ENCODE assay signal across 22 mouse cellular contexts in the genomic region with DNA sequence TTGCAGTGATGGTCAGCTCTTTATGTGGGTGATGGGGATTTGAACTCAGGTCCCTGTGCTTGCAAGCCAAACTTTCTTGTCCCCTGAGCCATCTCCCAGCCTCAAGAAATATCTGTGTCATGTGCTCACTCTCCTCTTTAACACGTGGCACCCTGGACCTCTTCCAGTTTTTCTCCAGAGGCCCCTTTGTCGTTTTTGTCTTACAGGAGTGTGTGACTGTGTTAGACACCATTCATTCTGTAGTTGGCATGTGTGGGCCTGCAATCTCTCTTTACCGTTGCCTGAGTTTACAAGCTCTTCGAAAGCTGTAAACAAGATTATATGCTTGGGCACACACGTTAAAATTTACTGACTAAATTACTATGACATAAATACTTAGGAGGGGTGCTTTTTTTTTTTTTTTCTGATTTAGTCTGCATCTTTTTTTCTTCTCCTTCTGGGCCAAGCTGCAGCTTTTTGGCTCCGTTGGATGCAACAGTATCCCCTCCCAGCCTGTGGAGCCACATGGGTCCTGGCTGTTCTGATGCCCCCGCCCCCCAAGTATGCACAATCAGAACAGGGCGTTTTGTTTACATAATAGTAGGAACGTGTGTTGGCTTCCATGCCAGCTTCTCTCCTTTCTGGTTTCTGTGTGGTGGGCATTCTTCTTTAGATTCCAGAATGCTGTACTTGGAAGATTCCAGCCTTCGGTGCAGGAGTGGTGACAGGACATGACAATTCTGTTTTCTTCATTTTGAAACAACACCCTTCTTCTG.
DNase-seq lines count a peak whose midpoint lies in the region; ATAC-seq and TF ChIP-seq lines count a peak whose summit lies in the region.
"Had no signal": no experiment of that assay in that cellular context is flagged by ENCODE, and none has a peak within 500 bp of the region (broad histone marks: within the 10 kb centered on the region; RNA-seq: fewer than 3 reads in every experiment).

No protein-coding gene starts in this region.

- no peak for TF ChIP-seq CTCF in midbrain, postnatal 0 days (IDR thresholded peaks at IDR 0.05)
- TF ChIP-seq CTCF in brain, embryonic 14.5 days (IDR thresholded peaks at IDR 0.05; ENCODE audit: borderline replicate concordance, extremely low read depth, insufficient read depth, insufficient read length): no peak

- no peaks in the 10 kb centered on the region for H3K4me1 ChIP-seq in midbrain, postnatal 0 days (ENCODE audit: insufficient read depth, low read length)
- no peaks in the 10 kb centered on the region for H3K4me1 ChIP-seq in midbrain, embryonic 15.5 days
- H3K4me1 ChIP-seq: hindbrain, embryonic 12.5 days had no signal

- no peak for TF ChIP-seq POLR2A in brain, embryonic 14.5 days (IDR thresholded peaks at IDR 0.05; ENCODE audit: borderline replicate concordance, extremely low read depth, insufficient read depth, insufficient read length, poor library complexity, severe bottlenecking)

- H3K9ac ChIP-seq in midbrain, postnatal 0 days (replicated peaks; ENCODE audit: low read length, poor library complexity, severe bottlenecking): no peak overlapping the region
- no peak overlapping the region for H3K9ac ChIP-seq in midbrain, embryonic 15.5 days
- H3K9ac ChIP-seq: hindbrain, embryonic 12.5 days; intestine, embryonic 15.5 days; lung, embryonic 15.5 days had no signal

- peak; percentile 40 to 43 for DNase-seq in cerebellum, postnatal 14 days
- DNase-seq in cerebellum, adult 9-11 months: no peak
- peak; percentile 38 for DNase-seq in left cerebral cortex, postnatal 4 days
- DNase-seq in left cerebral cortex, postnatal 14 days (ENCODE audit: low spot score in 2 of 2): no peak
- peak; percentile 63 for DNase-seq in midbrain, postnatal 0 days (ENCODE audit: low spot score)
- DNase-seq in brain, embryonic 14.5 days (ENCODE audit: low read depth): peak; percentile 81
- DNase-seq: adrenal gland, postnatal 10 days; cerebellum, postnatal 36 days; gastrocnemius, adult 2 months; heart, postnatal 10 days; kidney, adult 9 months; kidney, postnatal 25 days; thymus, postnatal 14 days had no signal

- no peaks in the 10 kb centered on the region for H3K27me3 ChIP-seq in midbrain, postnatal 0 days (ENCODE audit: insufficient read depth, low read length)
- no peaks in the 10 kb centered on the region for H3K27me3 ChIP-seq in midbrain, embryonic 15.5 days (replicated peaks)
- H3K27me3 ChIP-seq: hindbrain, embryonic 12.5 days; intestine, embryonic 15.5 days; lung, embryonic 15.5 days had no signal

- no peak overlapping the region for H3K4me2 ChIP-seq in midbrain, postnatal 0 days (ENCODE audit: low read depth, low read length, poor library complexity, severe bottlenecking)
- no peak overlapping the region for H3K4me2 ChIP-seq in midbrain, embryonic 15.5 days
- H3K4me2 ChIP-seq: heart, embryonic 11.5 days; hindbrain, embryonic 12.5 days; intestine, embryonic 15.5 days; liver, embryonic 11.5 days; lung, embryonic 15.5 days had no signal

- H3K9me3 ChIP-seq in midbrain, postnatal 0 days (ENCODE audit: low read length): 0 out of 2 replicates have a peak, but pooled peaks cover 3% of the 10 kb centered on the region
- H3K9me3 ChIP-seq in midbrain, embryonic 15.5 days: 0 out of 2 replicates have a peak, but pooled peaks cover 3% of the 10 kb centered on the region
- H3K9me3 ChIP-seq: intestine, embryonic 15.5 days; lung, embryonic 15.5 days had no signal

- H3K27ac ChIP-seq in midbrain, postnatal 0 days (ENCODE audit: low read depth, low read length): no peak overlapping the region
- H3K27ac ChIP-seq in midbrain, embryonic 15.5 days: no peak overlapping the region
- H3K27ac ChIP-seq: gastrocnemius, adult 2 months; hindbrain, embryonic 12.5 days; intestine, embryonic 15.5 days; lung, embryonic 15.5 days had no signal

- 48% methylated on average over 10 of the region's 10 CpGs for WGBS in midbrain, postnatal 0 days
- WGBS in midbrain, embryonic 15.5 days: 57% methylated on average over 10 of the region's 10 CpGs

- H3K36me3 ChIP-seq in midbrain, postnatal 0 days (ENCODE audit: insufficient read depth, low read length): no peaks in the 10 kb centered on the region
- H3K36me3 ChIP-seq in midbrain, embryonic 15.5 days (replicated peaks): no peaks in the 10 kb centered on the region
- H3K36me3 ChIP-seq: hindbrain, embryonic 12.5 days; intestine, embryonic 15.5 days; lung, embryonic 15.5 days had no signal

- no peak for ATAC-seq in midbrain, postnatal 0 days (ENCODE audit: low FRiP score)
- ATAC-seq in midbrain, embryonic 15.5 days (replicated peaks): no peak
- ATAC-seq: activated CD4-positive, CD25-positive, alpha-beta regulatory T cell, adult 4 months; CD4-positive, CD25-positive, alpha-beta regulatory T cell, adult 4 months; intestine, embryonic 15.5 days had no signal

- H3K4me3 ChIP-seq in midbrain, postnatal 0 days (ENCODE audit: low read depth, low read length): no peak overlapping the region
- no peak overlapping the region for H3K4me3 ChIP-seq in midbrain, embryonic 15.5 days
- H3K4me3 ChIP-seq: erythroblast, embryonic 14.5 days; gastrocnemius, adult 2 months; hindbrain, embryonic 12.5 days; intestine, embryonic 15.5 days; lung, embryonic 15.5 days had no signal

- intact Hi-C loops in left cerebral cortex, postnatal 4 days (cut with DNase I): no loop called here
- intact Hi-C loops in left cerebral cortex, postnatal 14 days (cut with DNase I): no loop called here

Comparison
In these comparisons a context has a peak if more than half of its experiments do, and no peak if none do; other contexts are left out.
1. DNase-seq: peak in cerebellum, postnatal 14 days (2 of 2), left cerebral cortex, postnatal 4 days (single experiment), midbrain, postnatal 0 days (single experiment) and brain, embryonic 14.5 days (single experiment); none in cerebellum, adult 9-11 months (single experiment) and left cerebral cortex, postnatal 14 days (0 of 2).